18 mouse cellular contexts compared by ENCODE assay signal in the genomic region with DNA sequence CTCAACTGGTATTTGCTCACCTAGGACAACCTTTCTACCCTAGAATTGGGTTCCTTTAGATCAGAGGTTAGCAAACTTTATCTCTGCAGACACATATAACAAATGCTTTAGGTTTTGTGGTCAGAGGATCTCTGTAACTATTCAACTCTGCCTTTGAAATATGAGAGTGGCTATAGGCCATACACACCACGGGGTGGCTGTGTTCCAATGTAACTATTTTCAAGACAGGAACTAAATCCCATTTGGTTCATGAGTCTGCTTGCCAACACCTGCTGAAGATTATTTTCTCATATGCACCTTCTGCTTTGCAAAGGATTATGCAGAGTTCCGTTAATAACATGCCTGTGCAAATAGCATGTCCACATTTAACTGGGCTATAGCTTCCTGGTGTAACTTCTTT. TPM values are rescaled to one million over a fixed set of nuclear protein-coding genes. Genes with fewer than 3 reads are reported as not detected.
DNase-seq lines count a peak whose midpoint lies in the region; ATAC-seq lines count a peak whose summit lies in the region.
"Had no signal": no experiment of that assay in that cellular context is flagged by ENCODE, and none has a peak within 500 bp of the region (broad histone marks: within the 10 kb centered on the region; RNA-seq: fewer than 3 reads in every experiment).

No protein-coding gene starts in this region.

- 27% methylated on average over 2 of the region's 2 CpGs for WGBS in embryonic facial prominence, embryonic 14.5 days
- WGBS in embryonic facial prominence, embryonic 10.5 days: 76% methylated on average over 2 of the region's 2 CpGs
- WGBS in midbrain, embryonic 14.5 days: 74% methylated on average over 2 of the region's 2 CpGs
- 58% methylated on average over 2 of the region's 2 CpGs for WGBS in midbrain, embryonic 15.5 days

- H3K4me2 ChIP-seq in embryonic facial prominence, embryonic 14.5 days (ENCODE audit: low read depth, low read length): no peak overlapping the region
- H3K4me2 ChIP-seq in midbrain, embryonic 14.5 days (ENCODE audit: low read length): no peak overlapping the region
- no peak overlapping the region for H3K4me2 ChIP-seq in midbrain, embryonic 15.5 days
- H3K4me2 ChIP-seq: forebrain, embryonic 12.5 days had no signal

- peak; percentile 75 for DNase-seq in embryonic facial prominence, embryonic 14.5 days (ENCODE audit: low spot score)
- no peak for DNase-seq in embryonic facial prominence, embryonic 10.5 days (ENCODE audit: low spot score)
- DNase-seq in midbrain, embryonic 14.5 days: peak; percentile 19
- peak; percentile 52 to 57 for DNase-seq in cerebellum, postnatal 10 days
- no peak for DNase-seq in MN1 (ENCODE audit: low spot score)
- no peak for DNase-seq in B cell, adult 2 months
- DNase-seq: adrenal gland, postnatal 10 days; gastrocnemius, postnatal 14 days; kidney, adult 18-20 months; kidney, postnatal 14 days; layer of hippocampus, postnatal 36 days; liver, postnatal 0 days; lung, postnatal 10 days had no signal

- H3K9ac ChIP-seq in embryonic facial prominence, embryonic 14.5 days (ENCODE audit: low read depth, low read length): no peak overlapping the region
- no peak overlapping the region for H3K9ac ChIP-seq in midbrain, embryonic 14.5 days (replicated peaks; ENCODE audit: low read length)
- no peak overlapping the region for H3K9ac ChIP-seq in midbrain, embryonic 15.5 days
- H3K9ac ChIP-seq: forebrain, embryonic 12.5 days; liver, postnatal 0 days had no signal

- 0 out of 2 replicates have a peak, but pooled peaks cover 1% of the 10 kb centered on the region for H3K36me3 ChIP-seq in embryonic facial prominence, embryonic 14.5 days (ENCODE audit: control insufficient read depth, insufficient read depth, low read length)
- H3K36me3 ChIP-seq in embryonic facial prominence, embryonic 10.5 days (replicated peaks): no peaks in the 10 kb centered on the region; the same call in 1 of the 2 replicates
- H3K36me3 ChIP-seq in midbrain, embryonic 14.5 days (ENCODE audit: control insufficient read depth, insufficient read depth, low read length): no peaks in the 10 kb centered on the region
- no peaks in the 10 kb centered on the region for H3K36me3 ChIP-seq in midbrain, embryonic 15.5 days (replicated peaks)
- H3K36me3 ChIP-seq: forebrain, embryonic 12.5 days; hindbrain, embryonic 10.5 days had no signal

- H3K4me1 ChIP-seq in embryonic facial prominence, embryonic 14.5 days (ENCODE audit: control insufficient read depth, insufficient read depth, low read length): no peaks in the 10 kb centered on the region
- no peaks in the 10 kb centered on the region for H3K4me1 ChIP-seq in embryonic facial prominence, embryonic 10.5 days
- no peaks in the 10 kb centered on the region for H3K4me1 ChIP-seq in midbrain, embryonic 14.5 days (ENCODE audit: control insufficient read depth, insufficient read depth, low read length)
- no peaks in the 10 kb centered on the region for H3K4me1 ChIP-seq in midbrain, embryonic 15.5 days
- H3K4me1 ChIP-seq: forebrain, embryonic 12.5 days; hindbrain, embryonic 10.5 days had no signal

- no peaks in the 10 kb centered on the region for H3K9me3 ChIP-seq in embryonic facial prominence, embryonic 14.5 days (ENCODE audit: control insufficient read depth, low read length)
- no peaks in the 10 kb centered on the region for H3K9me3 ChIP-seq in embryonic facial prominence, embryonic 10.5 days
- no peaks in the 10 kb centered on the region for H3K9me3 ChIP-seq in midbrain, embryonic 14.5 days (ENCODE audit: control insufficient read depth, low read length)
- H3K9me3 ChIP-seq in midbrain, embryonic 15.5 days: no peaks in the 10 kb centered on the region
- H3K9me3 ChIP-seq: forebrain, embryonic 12.5 days; hindbrain, embryonic 10.5 days had no signal

- no peak overlapping the region for H3K27ac ChIP-seq in embryonic facial prominence, embryonic 14.5 days (replicated peaks; ENCODE audit: low read depth, low read length)
- no peak overlapping the region for H3K27ac ChIP-seq in embryonic facial prominence, embryonic 10.5 days (replicated peaks)
- no peak overlapping the region for H3K27ac ChIP-seq in midbrain, embryonic 14.5 days (replicated peaks; ENCODE audit: low read depth, low read length)
- no peak overlapping the region for H3K27ac ChIP-seq in midbrain, embryonic 15.5 days
- H3K27ac ChIP-seq: forebrain, embryonic 12.5 days; hindbrain, embryonic 10.5 days; layer of hippocampus, adult 2 months had no signal

- ATAC-seq in embryonic facial prominence, embryonic 14.5 days (ENCODE audit: low read depth): peak; percentile 67; the same call in 1 of the 2 replicates
- ATAC-seq in midbrain, embryonic 14.5 days (ENCODE audit: low FRiP score, low TSS enrichment): no peak
- ATAC-seq in midbrain, embryonic 15.5 days (replicated peaks): no peak
- ATAC-seq: activated CD4-positive, CD25-positive, alpha-beta regulatory T cell, adult 4 months; liver, postnatal 0 days had no signal

- H3K4me3 ChIP-seq in embryonic facial prominence, embryonic 14.5 days (ENCODE audit: low read depth, low read length): no peak overlapping the region
- no peak overlapping the region for H3K4me3 ChIP-seq in embryonic facial prominence, embryonic 10.5 days
- H3K4me3 ChIP-seq in midbrain, embryonic 14.5 days (replicated peaks; ENCODE audit: low read depth, low read length): no peak overlapping the region
- no peak overlapping the region for H3K4me3 ChIP-seq in midbrain, embryonic 15.5 days
- H3K4me3 ChIP-seq: forebrain, embryonic 12.5 days; hindbrain, embryonic 10.5 days; layer of hippocampus, adult 2 months had no signal

- no peaks in the 10 kb centered on the region for H3K27me3 ChIP-seq in embryonic facial prominence, embryonic 14.5 days (replicated peaks; ENCODE audit: control insufficient read depth, insufficient read depth, low read length)
- H3K27me3 ChIP-seq in embryonic facial prominence, embryonic 10.5 days (replicated peaks; ENCODE audit: low read depth, poor library complexity, severe bottlenecking): no peaks in the 10 kb centered on the region
- H3K27me3 ChIP-seq in midbrain, embryonic 14.5 days (ENCODE audit: control insufficient read depth, insufficient read depth, low read length): no peaks in the 10 kb centered on the region
- H3K27me3 ChIP-seq in midbrain, embryonic 15.5 days (replicated peaks): no peaks in the 10 kb centered on the region
- H3K27me3 ChIP-seq: forebrain, embryonic 12.5 days had no signal

RNA-seq across cellular contexts. Expression of a gene that starts 35.1 kb away (rescaled TPM):
- polyA plus RNA-seq in embryonic facial prominence, embryonic 14.5 days (2014; fragmentation: Nextera tagmentation; extraction: Ambion mirVana): 14.4 and 16.1 TPM in 2 replicates
- 9.3 and 10.6 TPM in 2 replicates for polyA plus RNA-seq in embryonic facial prominence, embryonic 10.5 days (2016; fragmentation: Nextera tagmentation; extraction: Ambion mirVana)
- 13.9 and 15.9 TPM in 2 replicates for polyA plus RNA-seq in midbrain, embryonic 14.5 days (2014; fragmentation: Nextera tagmentation; extraction: Ambion mirVana)
- 11.7 and 13.1 TPM in 2 replicates for polyA plus RNA-seq in midbrain, embryonic 15.5 days (2015; fragmentation: Nextera tagmentation; extraction: Ambion mirVana)

Comparison
In these comparisons a context has a peak if more than half of its experiments do, and no peak if none do; other contexts are left out.
1. DNase-seq: peak in embryonic facial prominence, embryonic 14.5 days (single experiment), midbrain, embryonic 14.5 days (single experiment) and cerebellum, postnatal 10 days (2 of 2); none in embryonic facial prominence, embryonic 10.5 days (single experiment), MN1 (single experiment) and B cell, adult 2 months (0 of 2).